21 mouse cellular contexts compared by ENCODE assay signal in genomic region chr3:57691772-57692171, GRCm38 (mm10). TPM values are rescaled to one million over a fixed set of nuclear protein-coding genes. Genes with fewer than 3 reads are reported as not detected.
DNase-seq lines count a peak whose midpoint lies in the region; ATAC-seq lines count a peak whose summit lies in the region.
"Had no signal": no experiment of that assay in that cellular context is flagged by ENCODE, and none has a peak within 500 bp of the region (broad histone marks: within the 10 kb centered on the region; RNA-seq: fewer than 3 reads in every experiment).

No protein-coding gene starts in this region.

- DNase-seq in spleen, postnatal 36 days (ENCODE audit: low spot score in 2 of 2): peak; percentile 30 to 60
- no peak for DNase-seq in spleen, postnatal 14 days (ENCODE audit: low spot score in 2 of 2)
- no peak for DNase-seq in cerebellum, postnatal 10 days
- no peak for DNase-seq in right cerebral cortex, adult 18-20 months
- DNase-seq: adrenal gland, adult 8-10 months; adrenal gland, postnatal 36 days; cerebellum, adult 11 months; cerebellum, adult 8-10 months; cerebellum, postnatal 25 days; forebrain, postnatal 0 days; gastrocnemius, postnatal 14 days had no signal

- peak; percentile 51; the same call in 1 of the 2 replicates for ATAC-seq in common myeloid progenitor, adult 5-6 weeks (replicated peaks; ENCODE audit: low read depth, poor library complexity, severe bottlenecking)
- ATAC-seq in neutrophil, adult 5-6 weeks (ENCODE audit: extremely low read depth, insufficient number of reproducible peaks, low FRiP score, poor library complexity, severe bottlenecking): peak; percentile 67
- ATAC-seq: activated CD4-positive, CD25-positive, alpha-beta regulatory T cell, adult 4 months; forebrain, embryonic 13.5 days; forebrain, postnatal 0 days; hindbrain, embryonic 16.5 days; inflammation-experienced regulatory T-cells, adult 6 months; Patski had no signal

RNA-seq across cellular contexts. Expression of gene Ankub1, which starts 0.8 kb away (rescaled TPM):
- not detected in 2 replicates for total RNA-seq in common myeloid progenitor, adult 5-6 weeks (2017)
- 0.23 TPM in 1 of 2 replicates, not detected in the other for total RNA-seq in neutrophil, adult 5-6 weeks (2017)
- total RNA-seq: adrenal gland, adult 8-10 months; adrenal gland, postnatal 36 days; gastrocnemius, adult 18-20 months; gastrocnemius, postnatal 14 days; heart, adult 8-10 months; heart, postnatal 25 days had no signal

RNA-seq across cellular contexts. Expression of gene Commd2, which starts 40.3 kb away (rescaled TPM):
- 17.9 and 24.4 TPM in 2 replicates for total RNA-seq in common myeloid progenitor, adult 5-6 weeks (2017)
- total RNA-seq in neutrophil, adult 5-6 weeks (2017): 23.8 and 24.2 TPM in 2 replicates

RNA-seq across cellular contexts. Expression of gene Rnf13, which starts 44.1 kb away (rescaled TPM):
- total RNA-seq in common myeloid progenitor, adult 5-6 weeks (2017): 59.4 and 61.1 TPM in 2 replicates
- total RNA-seq in neutrophil, adult 5-6 weeks (2017): 165 and 192 TPM in 2 replicates

Comparison
In these comparisons a context has a peak if more than half of its experiments do, and no peak if none do; other contexts are left out.
1. DNase-seq: peak in spleen, postnatal 36 days (2 of 2); none in spleen, postnatal 14 days (0 of 2), cerebellum, postnatal 10 days (0 of 2) and right cerebral cortex, adult 18-20 months (single experiment).